Mouse (Mus musculus): ENCODE results near the gene Olfr456.

DNA sequence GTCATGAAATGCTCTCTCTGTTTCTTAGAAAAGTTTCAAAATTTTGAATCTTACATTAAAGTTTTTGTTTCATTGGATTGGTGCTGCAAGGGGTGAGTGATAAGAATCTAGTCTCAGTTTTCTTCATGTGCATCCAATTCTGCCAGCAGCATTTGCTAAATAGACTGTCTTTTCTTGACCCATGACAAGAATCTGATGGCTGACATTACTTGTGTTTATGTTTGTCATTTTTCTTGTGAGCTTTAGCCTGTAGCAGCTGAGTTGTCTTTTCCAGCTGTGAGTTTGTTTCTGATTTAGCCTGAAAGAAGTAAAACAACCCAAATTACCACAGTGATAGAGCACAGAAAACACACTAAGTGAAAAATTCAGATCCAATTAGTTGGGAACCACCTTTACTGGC, 2.4 kb downstream of the Olfr456 start:
- TF ChIP-seq TAL1 (IDR thresholded peaks at IDR 0.05; ENCODE audit: low read length) (no peak), CTCF (IDR thresholded peaks at IDR 0.05 in 2 of 3, conservative IDR thresholded peaks at IDR 0.05 in 1 of 3; ENCODE audit: control insufficient read depth in 1 of 3, insufficient read depth in 1 of 3, low read depth in 2 of 3, low read length in 3 of 3, poor library complexity in 1 of 3, severe bottlenecking in 1 of 3) (no peak), RCOR1 (IDR thresholded peaks at IDR 0.05; ENCODE audit: low read depth, low read length) (no peak), POLR2A (IDR thresholded peaks at IDR 0.05; ENCODE audit: control insufficient read depth in 1 of 2, insufficient read depth in 1 of 2, low read depth in 1 of 2, low read length in 2 of 2, poor library complexity in 1 of 2) (no peak), POLR2AphosphoS2 (IDR thresholded peaks at IDR 0.05; ENCODE audit: low read length) (no peak), ZNF384 (IDR thresholded peaks at IDR 0.05; ENCODE audit: low read depth, low read length) (no peak), E2F4 (IDR thresholded peaks at IDR 0.05; ENCODE audit: borderline replicate concordance, low read depth, low read length) (no peak), ZC3H11A (IDR thresholded peaks at IDR 0.05; ENCODE audit: low read depth, low read length) (no peak), GATA1 (IDR thresholded peaks at IDR 0.05; ENCODE audit: low read depth, low read length) (no peak), MAZ (IDR thresholded peaks at IDR 0.05; ENCODE audit: low read depth, low read length) (no peak), CHD2 (IDR thresholded peaks at IDR 0.05; ENCODE audit: low read length) (no peak), EP300 (IDR thresholded peaks at IDR 0.05; ENCODE audit: low read depth in 1 of 2, low read length in 2 of 2) (no peak), RAD21 (IDR thresholded peaks at IDR 0.05; ENCODE audit: low read depth, low read length) (no peak), USF1 (IDR thresholded peaks at IDR 0.05; ENCODE audit: low read depth, low read length) (no peak)

All from MEL (cell line).